Mouse (Mus musculus) adrenal gland (tissue): ENCODE data around the gene Meaf6.

Experiments
- intact Hi-C: fragments of 180-260 bp; cut with DNase I; formaldehyde crosslinking; loops from one replicate; pipeline ENCODE4 v1.15.1; 2025
- long read RNA-seq, 2 experiments: library from polyadenylated mRNA; unstranded; transcript quantifications; one replicate each; pipeline ENCODE4 v2.0.0; 2020; ENCODE audit warnings: borderline replicate concordance in 1 of 2; ENCODE audit not compliant: insufficient replicate concordance in 1 of 2

Gene Meaf6
- long read RNA-seq, experiment 1, transcript Meaf6-201 (6 exons, 872 nt), result minor isoform, 10 of 36 reads
- long read RNA-seq, experiment 1, transcript Meaf6-208 (8 exons, 1,054 nt), result major isoform, 11 of 36 reads
- long read RNA-seq, experiment 1, partial matches to known transcripts, result 0 of 36 reads
- long read RNA-seq, experiment 1, other reads (novel, unspliced or antisense), result 14 of 36 reads
- long read RNA-seq, experiment 2, full-length matches to known transcripts, result 32 of 43 reads
- long read RNA-seq, experiment 2, partial matches to known transcripts, result 5 of 43 reads
- long read RNA-seq, experiment 2, other reads (novel, unspliced or antisense), result 6 of 43 reads

DNA sequence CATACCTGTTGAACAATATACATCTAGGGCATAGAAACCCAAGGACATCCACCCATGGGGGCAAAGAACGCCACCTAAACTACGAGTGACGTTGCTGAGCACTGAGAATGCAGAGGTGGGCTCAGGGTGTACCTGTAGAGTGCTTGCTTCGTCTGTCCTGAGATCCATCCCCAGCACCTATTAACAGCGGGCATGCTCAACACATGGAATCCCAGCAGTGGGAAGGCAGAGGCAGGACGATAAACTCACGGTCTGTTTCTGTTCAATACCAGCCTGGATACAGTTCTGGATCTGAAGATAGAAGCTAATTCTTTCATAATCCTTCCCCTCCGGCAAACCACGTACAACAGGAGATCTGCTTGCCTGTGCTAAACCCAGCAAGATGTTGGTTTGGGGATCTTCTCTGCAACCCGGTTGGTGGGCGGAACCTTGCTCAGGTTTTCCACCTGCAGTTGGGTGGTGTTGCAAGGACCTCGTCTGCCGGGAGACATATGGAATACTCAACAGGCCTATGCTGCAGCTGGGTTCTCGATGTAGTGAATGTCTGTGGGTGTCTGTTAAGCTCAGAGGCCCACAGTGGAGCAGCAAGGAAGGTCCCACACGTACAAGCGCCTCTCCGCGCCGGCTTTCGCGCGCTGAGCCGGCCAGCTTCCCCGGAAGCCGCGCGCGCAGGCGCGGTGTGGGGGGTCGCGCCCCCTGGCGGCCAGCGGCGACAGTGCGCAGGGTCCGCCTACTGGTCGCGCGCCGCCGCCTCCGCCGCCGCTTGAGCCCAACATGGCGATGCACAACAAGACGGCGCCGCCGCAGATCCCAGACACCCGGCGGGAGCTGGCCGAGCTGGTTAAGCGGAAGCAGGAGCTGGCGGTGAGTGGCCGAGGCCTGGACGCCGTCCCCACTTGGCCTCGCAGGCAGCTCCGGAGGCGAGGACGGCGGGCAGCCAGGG, at the start of gene Meaf6:
TSS of gene Meaf6 (plus strand) at position 732 of the 943 bp plus-strand sequence.
- intact Hi-C loops, result no loop called here

DNA sequence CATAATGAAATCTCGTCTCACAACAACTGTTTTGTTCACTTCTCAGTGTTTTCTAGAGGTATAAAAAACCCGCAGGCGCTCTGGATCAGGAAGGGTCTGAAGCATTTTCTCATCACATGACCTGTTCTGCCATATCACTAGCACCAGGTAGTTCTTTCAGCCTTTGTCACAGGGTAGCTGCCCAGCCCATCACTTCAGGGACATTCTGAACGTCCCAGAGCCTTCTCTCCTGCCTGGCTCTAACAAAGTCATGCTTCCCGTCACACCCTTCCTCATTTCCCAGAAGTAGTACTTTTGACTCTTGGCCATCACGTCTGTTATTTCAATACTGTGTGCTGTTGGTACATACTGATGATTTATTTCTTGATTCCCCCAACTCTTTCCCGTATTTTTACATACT, 40.5 kb upstream of the Meaf6 start:
- intact Hi-C loops, result no loop called here

DNA sequence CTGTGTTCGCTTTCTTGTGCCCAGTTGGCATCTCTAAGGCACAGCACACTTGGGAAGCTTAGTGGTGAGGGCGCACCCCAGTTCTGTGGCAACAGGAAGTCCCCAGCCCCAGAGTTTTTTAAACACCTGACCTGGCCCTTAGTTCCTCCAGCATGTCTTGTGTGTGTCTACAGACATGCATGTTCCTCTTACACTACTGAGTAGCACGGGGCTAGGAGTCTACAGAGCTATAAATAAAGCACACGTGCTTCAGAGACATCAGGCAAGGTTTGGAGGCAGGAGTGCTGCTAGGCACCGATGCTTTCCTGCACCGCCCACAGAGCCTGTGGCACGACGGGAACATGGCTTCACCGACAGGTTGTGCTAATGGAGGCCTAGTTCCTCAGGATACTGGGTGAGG, 29.5 kb upstream of the Meaf6 start:
- intact Hi-C loops, result loop anchor here (5.0 to 10.0 kb wide), 2 partner anchors 42 to 331 kb away; no protein-coding TSS in a partner anchor

DNA sequence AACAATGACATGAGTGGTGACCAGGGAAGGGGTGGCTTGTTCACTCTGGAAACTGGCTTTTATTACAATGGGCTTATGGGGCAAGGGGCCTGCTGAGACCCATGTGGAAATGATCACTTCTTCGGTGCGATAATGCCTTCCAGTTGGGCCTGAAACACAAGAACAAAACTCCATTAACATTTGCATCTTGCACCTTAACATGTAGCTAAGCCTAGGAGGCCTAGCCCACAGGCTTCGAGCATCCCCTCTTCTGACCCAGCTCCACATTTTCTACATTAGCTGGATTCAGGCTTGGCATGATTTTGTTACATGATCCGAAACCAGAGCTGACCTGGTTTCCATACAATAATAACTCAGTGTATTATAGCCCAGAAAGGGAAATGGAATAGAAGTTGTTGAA, 28.5 kb upstream of the Meaf6 start:
- intact Hi-C loops, result loop anchor here (5.0 to 10.0 kb wide), 2 partner anchors 41 to 332 kb away; no protein-coding TSS in a partner anchor

DNA sequence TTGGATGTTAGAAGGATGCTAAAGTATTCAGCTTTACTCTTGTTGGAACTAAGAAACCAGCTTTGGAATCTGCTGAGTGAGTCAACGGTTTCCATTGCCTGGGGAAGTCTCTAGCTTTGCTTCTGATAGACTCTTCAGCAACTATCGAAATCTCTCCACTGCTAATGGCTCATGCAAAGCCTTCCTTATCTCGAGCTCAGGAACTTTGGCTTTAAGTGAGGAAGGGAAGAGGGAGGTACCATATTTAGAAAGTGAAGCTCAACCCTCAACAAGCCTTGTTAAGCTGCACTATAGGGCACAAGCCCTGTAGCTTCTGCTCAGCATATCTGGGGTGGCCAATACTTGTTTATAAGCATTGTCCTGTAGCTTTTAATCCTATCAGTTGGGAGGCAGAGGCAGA, 27.7 kb upstream of the Meaf6 start:
- intact Hi-C loops, result loop anchor here (5.0 to 10.0 kb wide), 2 partner anchors 40 to 332 kb away; no protein-coding TSS in a partner anchor

DNA sequence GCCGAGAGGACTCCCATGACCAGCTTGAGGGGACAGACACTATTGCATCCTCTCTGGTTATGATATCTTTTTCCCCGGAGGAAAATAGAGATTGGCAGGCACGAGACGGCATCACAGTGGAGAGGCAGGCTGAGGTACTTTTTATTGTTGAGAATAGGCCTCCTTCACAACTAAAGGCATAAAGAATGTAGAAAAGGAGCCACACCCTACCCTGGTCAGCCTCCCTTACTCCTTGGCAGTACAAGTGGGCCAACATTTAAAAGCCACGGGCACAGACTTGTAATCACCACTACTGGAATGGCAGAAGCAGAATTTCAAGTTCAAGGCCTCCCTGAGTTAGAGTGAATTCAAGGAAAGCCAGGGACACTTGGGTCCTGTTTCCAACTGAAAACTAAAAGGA, 26.9 kb upstream of the Meaf6 start:
- intact Hi-C loops, result loop anchor here (1.0 to 10.0 kb wide), 3 partner anchors 39 to 333 kb away; no protein-coding TSS in a partner anchor

DNA sequence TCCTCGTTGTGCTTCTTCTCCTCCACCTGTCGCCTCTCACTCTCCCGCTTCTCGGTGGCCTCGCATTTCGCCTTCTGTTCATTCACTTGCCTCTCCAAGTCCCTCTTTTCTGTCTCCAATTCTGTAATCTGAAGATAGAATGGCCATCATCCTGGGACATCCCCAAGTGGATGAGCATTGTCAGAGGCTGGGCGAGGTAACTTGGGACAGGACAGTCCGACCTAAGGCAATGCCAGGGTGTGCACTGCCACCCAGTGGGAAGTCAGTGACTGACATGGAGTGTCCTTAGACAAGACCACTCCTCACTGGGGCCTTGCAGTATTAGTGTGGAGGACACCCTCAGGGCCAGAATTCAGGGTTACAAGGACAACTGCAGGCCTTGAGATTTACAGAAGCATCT, 25.9 kb upstream of the Meaf6 start:
- intact Hi-C loops, result loop anchor here (5.0 to 10.0 kb wide), 2 partner anchors 38 to 334 kb away; no protein-coding TSS in a partner anchor

DNA sequence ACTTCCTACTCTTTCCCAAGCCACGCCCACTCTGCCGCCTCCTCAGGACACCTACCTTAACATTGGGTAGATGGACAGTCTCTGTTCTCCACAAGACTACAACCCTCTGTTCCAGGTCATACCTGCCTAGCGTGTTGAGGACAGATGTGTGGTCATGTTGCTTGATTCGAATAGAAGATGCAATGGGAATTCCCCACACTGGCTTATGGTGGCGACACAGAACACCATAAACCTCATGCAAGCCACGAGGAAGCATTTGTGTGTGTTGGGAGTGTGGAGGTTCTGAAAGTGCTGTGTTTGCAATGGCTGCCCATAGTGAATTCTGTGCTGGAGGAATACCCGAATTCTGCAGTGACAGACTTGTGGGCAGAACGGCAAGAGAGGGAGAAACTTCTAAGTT, 21.1 kb upstream of the Meaf6 start:
- intact Hi-C loops, result no loop called here

DNA sequence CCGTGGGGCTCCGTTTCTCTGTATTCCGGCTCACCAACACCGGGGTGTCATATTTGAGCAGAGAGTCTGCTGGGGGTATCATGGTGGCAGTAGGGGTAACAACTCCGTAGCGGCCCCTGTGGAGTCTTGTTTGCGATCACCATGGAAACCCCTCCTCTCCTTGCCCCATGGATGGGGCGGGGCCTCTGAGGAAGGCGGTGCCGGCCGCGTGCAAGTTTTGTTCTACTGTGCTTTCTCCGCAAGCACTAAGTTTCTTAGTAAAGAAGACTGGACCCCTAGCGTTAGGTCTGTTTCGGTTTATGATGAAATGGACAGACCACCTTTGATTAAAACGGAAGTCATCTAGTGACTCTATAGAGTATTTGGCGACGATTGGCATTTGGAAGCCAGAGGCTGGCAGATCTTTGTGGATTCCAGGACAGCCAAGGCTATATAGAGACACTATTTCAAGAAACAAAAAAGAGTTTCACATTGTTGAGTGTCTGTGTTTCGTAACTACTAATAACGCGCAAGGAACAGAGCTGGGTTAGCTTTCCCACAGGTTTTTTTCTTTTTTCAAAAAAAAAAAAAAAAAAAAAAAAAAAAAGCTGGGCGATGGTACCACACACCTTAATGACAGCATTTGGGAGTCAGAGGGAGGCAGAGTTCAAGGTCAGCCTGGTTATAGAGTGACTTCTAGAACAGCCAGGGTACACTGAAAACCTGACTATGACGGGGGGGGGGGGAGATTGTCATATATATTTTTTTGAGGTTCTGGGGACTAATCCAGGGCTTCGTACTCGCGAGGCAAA, 19.2 kb upstream of the Meaf6 start, which contains the start of gene Dnali1:
TSS of gene Dnali1 (minus strand) at position 187 of the 791 bp plus-strand sequence.
- intact Hi-C loops, result no loop called here

DNA sequence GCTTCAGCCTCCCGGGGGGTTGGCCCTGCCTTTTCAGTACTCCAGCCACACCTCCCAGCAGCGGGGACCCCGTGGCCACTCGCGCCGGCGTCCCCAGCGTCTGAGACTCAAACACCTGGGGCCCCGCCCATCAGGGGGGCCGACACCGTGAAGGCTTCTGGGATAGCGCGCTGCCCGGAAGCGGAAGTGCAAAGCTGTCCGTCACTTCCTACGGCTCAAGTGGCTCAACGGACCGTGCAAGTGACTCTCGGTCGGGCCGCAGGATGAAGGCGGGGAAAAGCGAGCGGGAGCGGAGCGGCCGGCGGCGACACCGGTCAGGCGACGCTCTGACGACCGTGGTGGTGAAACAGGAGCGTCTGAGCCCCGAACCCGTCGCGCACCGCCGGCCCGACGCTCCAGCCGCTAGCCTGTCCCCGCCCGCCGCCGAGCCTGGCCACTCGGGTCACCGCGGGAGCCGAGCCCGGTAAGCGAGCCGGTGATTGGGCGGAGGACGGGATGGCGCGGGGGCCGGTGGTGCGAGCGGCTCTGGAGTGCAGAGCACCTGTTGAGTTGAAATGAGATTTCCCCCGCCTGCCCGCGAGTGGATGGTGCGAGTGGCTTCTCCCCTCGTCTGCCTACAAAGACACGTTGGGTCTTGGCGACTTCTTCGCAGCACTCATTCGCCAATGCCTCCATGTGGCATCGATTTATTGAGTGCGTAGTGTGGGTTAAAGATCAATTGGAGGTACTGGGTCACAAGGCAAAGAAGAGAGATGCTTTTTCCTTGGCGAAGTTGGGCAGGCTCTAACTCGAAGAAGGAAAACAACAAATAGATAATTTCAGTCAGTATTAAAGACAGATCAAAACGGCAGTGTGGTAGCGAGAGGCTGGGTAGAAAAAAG, 18.2 kb upstream of the Meaf6 start, which contains the start of gene Snip1:
TSS of gene Snip1 (plus strand) at position 183 of the 881 bp plus-strand sequence.
- intact Hi-C loops, result no loop called here

DNA sequence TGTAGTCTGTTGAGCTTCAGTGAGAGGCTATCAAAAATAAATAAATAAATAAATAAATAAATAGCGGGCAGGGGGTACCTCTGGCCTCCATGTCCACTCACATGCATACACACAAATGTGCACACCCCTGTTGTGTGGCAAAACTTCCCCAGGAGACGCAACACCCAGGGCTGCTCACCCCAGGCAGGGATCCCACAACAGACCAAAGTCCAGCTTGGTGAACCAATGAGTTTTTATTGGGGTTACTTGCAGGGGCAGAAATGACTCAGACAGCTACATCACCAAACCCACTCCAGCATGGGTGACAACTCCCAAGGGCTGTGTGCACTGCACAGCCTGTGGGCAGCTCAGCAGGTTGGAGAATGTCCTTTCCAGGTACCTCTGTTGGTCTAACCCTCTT, 7.2 kb upstream of the Meaf6 start:
- intact Hi-C loops, result no loop called here

DNA sequence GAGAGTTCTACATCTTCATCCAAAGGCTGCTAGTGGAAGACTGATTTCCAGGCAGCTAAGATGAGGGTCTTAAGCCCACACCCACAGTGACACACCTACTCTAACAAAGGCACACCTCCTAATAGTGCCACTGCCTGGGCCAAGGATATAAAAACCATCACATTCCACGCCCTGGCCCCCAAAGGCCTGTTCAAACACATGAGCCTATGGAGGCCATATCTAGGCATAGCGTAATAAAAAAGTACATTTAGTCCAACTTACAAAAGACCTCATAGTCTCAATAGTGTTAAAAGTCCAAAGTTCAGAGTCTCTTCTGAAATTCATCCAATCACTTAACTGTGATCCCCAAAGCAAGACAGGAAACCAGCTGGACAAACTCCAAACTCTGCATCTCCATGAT, 6.2 kb upstream of the Meaf6 start:
- intact Hi-C loops, result no loop called here

DNA sequence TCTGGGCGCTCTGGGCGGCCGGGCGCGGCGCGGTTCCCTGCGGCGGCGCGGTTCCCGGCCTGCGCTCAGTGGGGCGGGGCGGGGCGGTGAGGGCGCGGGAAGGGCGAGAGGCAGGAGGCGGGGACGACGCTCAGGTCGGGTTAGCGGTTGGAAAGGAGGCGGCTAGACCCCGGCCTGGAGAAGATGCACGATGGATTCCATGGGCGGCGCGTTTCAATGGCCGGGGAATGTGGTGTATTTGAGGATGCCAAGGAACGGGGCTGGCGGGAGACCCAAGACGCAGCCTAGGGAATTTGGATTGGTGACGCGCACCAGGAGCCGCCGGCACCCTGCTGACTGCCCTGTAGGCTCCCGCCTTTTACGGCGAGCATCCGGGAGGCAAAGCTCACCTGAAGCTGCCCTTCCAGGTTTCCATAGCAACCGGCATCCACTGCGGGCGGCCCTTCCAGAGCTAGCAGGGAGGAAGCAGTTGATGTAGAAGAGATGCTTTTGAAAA, 460 bp downstream of the Meaf6 start:
- intact Hi-C loops, result no loop called here

DNA sequence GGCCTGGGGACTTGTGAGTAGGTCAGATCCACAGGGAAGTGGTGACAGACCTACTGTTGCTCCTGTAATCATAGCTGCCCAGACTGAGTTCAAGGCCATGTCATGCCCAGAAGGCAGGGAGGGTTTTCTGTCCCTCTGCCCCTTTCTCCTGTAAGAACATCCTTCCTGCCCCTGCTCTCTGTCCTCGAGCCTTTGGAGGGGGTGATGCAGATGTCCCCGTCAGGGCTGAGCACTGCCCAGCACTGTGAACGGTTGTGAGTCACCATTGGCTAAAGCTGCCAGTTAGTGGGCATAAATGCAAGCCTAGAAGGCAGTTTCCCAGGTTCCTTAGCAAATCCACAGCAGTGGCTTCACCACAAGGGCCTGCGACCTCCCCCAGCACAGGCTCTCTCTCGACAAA, 8.1 kb downstream of the Meaf6 start:
- intact Hi-C loops, result no loop called here

DNA sequence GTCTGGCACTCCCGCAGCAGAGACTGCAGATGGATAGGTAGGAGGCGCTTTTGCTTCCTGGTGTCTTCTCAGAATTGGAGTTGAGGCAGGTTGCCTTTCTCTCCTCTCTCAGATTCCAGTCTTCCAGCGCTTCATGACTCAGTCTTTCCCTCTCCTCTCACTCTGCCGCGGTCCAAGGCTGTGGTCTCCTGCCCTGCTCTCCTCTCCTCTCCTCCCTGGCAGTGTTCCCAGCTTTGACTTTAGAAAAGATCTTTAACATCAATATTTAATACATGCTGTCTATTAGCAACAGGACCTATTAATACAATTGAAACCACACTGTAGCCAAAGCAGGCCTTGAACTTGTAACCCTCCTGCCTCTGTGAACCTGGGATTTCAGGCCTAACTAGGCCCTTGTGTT, 11.1 kb downstream of the Meaf6 start:
- intact Hi-C loops, result loop anchor here (5.0 kb wide), 1 partner anchor 39 kb away; no protein-coding TSS in a partner anchor

DNA sequence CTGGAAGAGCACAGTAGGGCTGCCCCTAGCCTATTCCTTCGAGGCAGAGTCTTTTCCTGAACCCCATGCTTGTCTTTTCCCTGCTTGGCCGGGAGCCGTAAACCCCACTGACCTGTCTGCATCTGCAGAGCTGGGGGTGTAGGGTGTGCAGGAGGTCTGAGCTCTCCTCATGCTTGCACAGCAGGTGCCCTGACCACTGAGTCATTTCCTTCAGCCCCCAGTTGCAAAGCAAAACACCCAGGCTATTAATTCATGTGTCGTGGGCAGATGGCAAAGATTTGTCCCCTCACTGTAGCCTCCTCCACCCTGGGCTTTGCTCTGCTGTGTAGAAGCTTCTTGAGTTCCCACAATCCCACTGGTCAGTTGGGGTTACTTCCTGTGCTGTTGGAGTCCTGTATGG, 12.5 kb downstream of the Meaf6 start:
- intact Hi-C loops, result loop anchor here (5.0 kb wide), 1 partner anchor 40 kb away; no protein-coding TSS in a partner anchor

DNA sequence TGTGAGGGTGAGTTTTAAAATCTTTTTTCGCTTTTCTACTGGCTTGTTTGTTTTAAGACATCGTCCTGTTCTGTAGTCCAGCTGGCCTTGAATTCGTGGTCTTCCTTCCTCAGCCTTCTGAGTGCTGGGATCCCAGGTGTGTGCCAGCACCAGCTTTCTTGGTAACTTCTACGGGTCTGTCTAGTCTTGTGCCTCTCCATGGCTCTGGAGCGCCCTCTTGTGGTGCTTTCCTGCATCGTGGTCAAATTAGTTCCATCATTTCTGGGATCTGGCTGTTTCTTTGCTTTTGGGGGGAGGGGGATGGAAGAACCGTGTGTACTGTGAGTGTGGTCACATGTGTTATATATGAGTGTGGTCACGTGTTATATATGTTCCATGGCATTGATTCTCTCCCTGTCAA, 14.5 kb downstream of the Meaf6 start:
- intact Hi-C loops, result loop anchor here (5.0 kb wide), 1 partner anchor 42 kb away; no protein-coding TSS in a partner anchor

DNA sequence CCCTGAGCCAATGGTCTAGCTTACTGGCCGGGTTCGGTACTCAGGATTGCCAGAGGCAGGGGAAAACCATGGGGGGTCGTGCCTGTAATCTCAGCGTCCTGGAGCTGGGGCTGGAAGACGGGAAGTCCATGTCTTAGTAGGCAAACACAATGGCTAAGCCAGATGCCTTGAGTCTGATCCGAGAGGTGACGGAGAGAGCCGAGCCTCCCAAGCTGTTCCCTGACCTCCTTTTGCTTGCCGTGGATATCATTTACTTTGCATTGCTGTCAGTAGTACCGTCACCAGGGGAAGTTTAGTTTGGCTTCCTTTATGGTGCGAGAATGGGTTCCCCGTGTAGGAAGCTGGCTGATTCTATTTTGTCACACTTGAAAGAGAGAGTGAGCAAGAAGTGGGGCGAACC, 16.4 kb downstream of the Meaf6 start:
- intact Hi-C loops, result loop anchor here (5.0 kb wide), 1 partner anchor 159 kb away; no protein-coding TSS in a partner anchor

DNA sequence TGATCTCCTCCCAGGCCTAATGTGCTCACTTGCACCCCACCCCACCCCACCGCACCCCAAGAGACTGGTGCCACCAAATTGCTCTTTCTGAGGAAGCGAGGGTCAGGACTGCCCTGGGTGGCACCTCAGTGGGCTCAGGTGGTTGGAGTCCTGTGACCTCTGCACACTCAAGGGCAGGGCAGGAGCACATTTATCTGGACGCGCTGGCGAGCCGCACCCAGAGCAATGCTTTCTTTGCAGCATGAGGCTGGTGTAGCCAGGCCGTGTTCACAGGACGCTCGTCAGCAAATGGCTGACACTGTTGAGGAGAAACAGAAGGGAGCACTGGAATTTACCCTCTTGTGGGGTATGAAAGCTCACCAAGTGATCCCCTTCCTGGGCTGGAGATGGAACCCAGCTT, 20.4 kb downstream of the Meaf6 start:
- intact Hi-C loops, result no loop called here

DNA sequence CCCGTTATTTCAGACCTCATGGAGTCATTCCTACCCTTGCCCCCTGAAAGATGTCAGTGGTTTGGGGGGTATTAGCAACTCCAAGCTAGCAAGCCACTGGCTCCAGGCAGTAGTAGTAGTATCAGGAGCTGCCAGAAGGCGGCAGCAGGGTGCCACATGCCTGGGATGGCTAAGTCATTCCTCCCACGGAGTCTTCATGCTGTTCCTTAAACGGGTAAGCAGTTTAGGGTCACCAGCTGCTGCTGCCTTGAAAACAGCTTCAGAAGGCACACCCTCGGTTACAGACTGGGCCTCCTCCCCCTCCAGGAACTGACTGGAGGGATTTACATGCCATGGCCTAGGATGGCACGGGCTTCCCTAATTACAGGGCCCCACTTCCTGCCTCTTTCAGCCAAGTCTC, 29.7 kb downstream of the Meaf6 start:
- intact Hi-C loops, result no loop called here
